ENCODE assay signal across 9 mouse cellular contexts in the genomic region with DNA sequence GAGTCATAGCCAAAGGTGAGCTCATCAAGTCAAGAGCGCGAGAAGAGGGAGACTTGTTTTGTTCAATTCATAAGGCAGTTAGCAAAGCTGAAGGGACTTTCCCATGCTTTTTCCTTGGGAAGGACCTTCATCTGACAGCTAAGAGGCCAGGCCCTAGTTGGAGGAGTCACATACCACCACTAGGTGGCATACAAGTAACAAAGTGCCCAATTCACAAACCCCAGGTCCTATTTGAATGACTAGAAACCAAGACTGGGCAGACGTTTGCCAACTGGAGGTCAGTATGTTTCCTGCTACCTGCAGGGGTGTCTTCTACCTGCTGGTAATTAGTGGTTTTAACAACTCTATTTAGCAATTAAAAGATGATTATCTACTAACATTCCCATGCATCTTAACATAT. TPM values are rescaled to one million over a fixed set of nuclear protein-coding genes. Genes with fewer than 3 reads are reported as not detected.
DNase-seq lines count a peak whose midpoint lies in the region; ATAC-seq and TF ChIP-seq lines count a peak whose summit lies in the region.
"Had no signal": no experiment of that assay in that cellular context is flagged by ENCODE, and none has a peak within 500 bp of the region (broad histone marks: within the 10 kb centered on the region; RNA-seq: fewer than 3 reads in every experiment).

No protein-coding gene starts in this region.

- no peaks in the 10 kb centered on the region for H3K36me3 ChIP-seq in forebrain, embryonic 14.5 days (ENCODE audit: control insufficient read depth, insufficient read depth, low read length)
- no peaks in the 10 kb centered on the region for H3K36me3 ChIP-seq in forebrain, embryonic 10.5 days (replicated peaks)
- no peaks in the 10 kb centered on the region for H3K36me3 ChIP-seq in lung, postnatal 0 days (ENCODE audit: insufficient read depth, low read length)
- peaks cover 30% of the 10 kb centered on the region for H3K36me3 ChIP-seq in splenic B cell, adult 2 months (ENCODE audit: control insufficient read depth, insufficient read depth, low read length, poor library complexity, severe bottlenecking)
- H3K36me3 ChIP-seq: stomach, embryonic 15.5 days had no signal

- WGBS in forebrain, embryonic 14.5 days = 34% methylated on average over 3 of the region's 3 CpGs
- WGBS in forebrain, embryonic 10.5 days = 40% methylated on average over 3 of the region's 3 CpGs
- 37% methylated on average over 3 of the region's 3 CpGs for WGBS in lung, postnatal 0 days

- H3K27ac ChIP-seq in forebrain, embryonic 14.5 days (ENCODE audit: low read depth, low read length) = no peak overlapping the region
- H3K27ac ChIP-seq in forebrain, embryonic 10.5 days = no peak overlapping the region
- H3K27ac ChIP-seq in lung, postnatal 0 days (ENCODE audit: low read length) = no peak overlapping the region
- H3K27ac ChIP-seq: stomach, embryonic 15.5 days had no signal

- H3K27me3 ChIP-seq in forebrain, embryonic 14.5 days (replicated peaks; ENCODE audit: control insufficient read depth, insufficient read depth, low read length) = no peaks in the 10 kb centered on the region
- H3K27me3 ChIP-seq in forebrain, embryonic 10.5 days (ENCODE audit: poor library complexity, severe bottlenecking) = peaks cover 32% of the 10 kb centered on the region
- peaks cover 13% of the 10 kb centered on the region for H3K27me3 ChIP-seq in lung, postnatal 0 days (replicated peaks; ENCODE audit: insufficient read depth, low read length)
- no peaks in the 10 kb centered on the region for H3K27me3 ChIP-seq in splenic B cell, adult 2 months (ENCODE audit: control insufficient read depth, insufficient read depth, low read length, poor library complexity, severe bottlenecking)

- peak; percentile 83 for TF ChIP-seq CTCF in lung, postnatal 0 days (IDR thresholded peaks at IDR 0.05)

- ATAC-seq in forebrain, embryonic 14.5 days = 0 out of 2 replicates have a peak, but pooled peaks have one; percentile 35
- peak; percentile 87 for ATAC-seq in frontal cortex, adult (ENCODE audit: low TSS enrichment)
- ATAC-seq in lung, postnatal 0 days = peak; percentile 61; the same call in 1 of the 2 replicates

- H3K4me3 ChIP-seq in forebrain, embryonic 14.5 days (ENCODE audit: low read depth, low read length) = no peak overlapping the region
- no peak overlapping the region for H3K4me3 ChIP-seq in forebrain, embryonic 10.5 days
- H3K4me3 ChIP-seq in lung, postnatal 0 days (ENCODE audit: low read depth, low read length) = no peak overlapping the region
- H3K4me3 ChIP-seq: stomach, embryonic 15.5 days had no signal

- peak; percentile 76 for DNase-seq in forebrain, embryonic 14.5 days (ENCODE audit: low spot score)
- no peak for DNase-seq in forebrain, embryonic 10.5 days (ENCODE audit: extremely low spot score, low spot score)
- DNase-seq in A20 (ENCODE audit: low read depth, low spot score) = peak; percentile 61
- peak; percentile 22 for DNase-seq in c-Kit-positive CD71-positive TER-119-positive erythroid progenitor cells, embryonic 14.5 days (ENCODE audit: low spot score)
- DNase-seq in kidney, postnatal 14 days = peak; percentile 67
- peak; percentile 72 for DNase-seq in lung, postnatal 0 days (ENCODE audit: low spot score)
- DNase-seq in splenic B cell, adult 2 months (ENCODE audit: low read depth, low spot score) = peak; percentile 70

- H3K4me2 ChIP-seq in forebrain, embryonic 14.5 days (ENCODE audit: low read length) = no peak overlapping the region
- H3K4me2 ChIP-seq in lung, postnatal 0 days (replicated peaks; ENCODE audit: low read depth, low read length) = no peak overlapping the region
- H3K4me2 ChIP-seq: stomach, embryonic 15.5 days had no signal

- no peak overlapping the region for H3K9ac ChIP-seq in forebrain, embryonic 14.5 days (ENCODE audit: low read length)
- no peak overlapping the region for H3K9ac ChIP-seq in lung, postnatal 0 days (replicated peaks; ENCODE audit: low read depth)
- H3K9ac ChIP-seq: stomach, embryonic 15.5 days had no signal

- no peak for TF ChIP-seq EP300 in lung, postnatal 0 days (IDR thresholded peaks at IDR 0.05)

- no peaks in the 10 kb centered on the region for H3K9me3 ChIP-seq in forebrain, embryonic 14.5 days (replicated peaks; ENCODE audit: control insufficient read depth, low read length)
- no peaks in the 10 kb centered on the region for H3K9me3 ChIP-seq in forebrain, embryonic 10.5 days
- no peaks in the 10 kb centered on the region for H3K9me3 ChIP-seq in lung, postnatal 0 days (ENCODE audit: low read length)
- H3K9me3 ChIP-seq: stomach, embryonic 15.5 days had no signal

- H3K4me1 ChIP-seq in forebrain, embryonic 14.5 days (ENCODE audit: control insufficient read depth, insufficient read depth, low read length) = no peaks in the 10 kb centered on the region
- H3K4me1 ChIP-seq in forebrain, embryonic 10.5 days = peaks cover 10% of the 10 kb centered on the region
- H3K4me1 ChIP-seq in lung, postnatal 0 days (ENCODE audit: insufficient read depth, low read depth, low read length) = no peaks in the 10 kb centered on the region

RNA-seq across cellular contexts. Expression of gene Fcmr, which starts 9.7 kb away (rescaled TPM):
- not detected in 2 replicates for polyA plus RNA-seq in forebrain, embryonic 14.5 days (2014; fragmentation: Nextera tagmentation; extraction: Ambion mirVana)
- not detected in 2 replicates for polyA plus RNA-seq in forebrain, embryonic 10.5 days (2016; fragmentation: Nextera tagmentation; extraction: Ambion mirVana)
- 0.37 and 0.82 TPM in 2 replicates for polyA plus RNA-seq in lung, postnatal 0 days (2015; fragmentation: Nextera tagmentation; extraction: Ambion mirVana)

RNA-seq across cellular contexts. Expression of gene Il24, which starts 12.1 kb away (rescaled TPM):
- polyA plus RNA-seq in forebrain, embryonic 14.5 days (2014; fragmentation: Nextera tagmentation; extraction: Ambion mirVana) = not detected in 2 replicates
- polyA plus RNA-seq in forebrain, embryonic 10.5 days (2016; fragmentation: Nextera tagmentation; extraction: Ambion mirVana) = not detected in 2 replicates
- not detected in 2 replicates for polyA plus RNA-seq in lung, postnatal 0 days (2015; fragmentation: Nextera tagmentation; extraction: Ambion mirVana)
- polyA plus RNA-seq: stomach, embryonic 15.5 days had no signal

RNA-seq across cellular contexts. Expression of gene Il20, which starts 36.1 kb away (rescaled TPM):
- polyA plus RNA-seq in forebrain, embryonic 14.5 days (2014; fragmentation: Nextera tagmentation; extraction: Ambion mirVana) = not detected in 2 replicates
- not detected in 2 replicates for polyA plus RNA-seq in forebrain, embryonic 10.5 days (2016; fragmentation: Nextera tagmentation; extraction: Ambion mirVana)
- polyA plus RNA-seq in lung, postnatal 0 days (2015; fragmentation: Nextera tagmentation; extraction: Ambion mirVana) = not detected in 2 replicates
- polyA plus RNA-seq: stomach, embryonic 15.5 days had no signal

RNA-seq across cellular contexts. Expression of gene Pigr, which starts 48.7 kb away (rescaled TPM):
- polyA plus RNA-seq in forebrain, embryonic 14.5 days (2014; fragmentation: Nextera tagmentation; extraction: Ambion mirVana) = not detected in 2 replicates
- polyA plus RNA-seq in forebrain, embryonic 10.5 days (2016; fragmentation: Nextera tagmentation; extraction: Ambion mirVana) = not detected in 2 replicates
- polyA plus RNA-seq in lung, postnatal 0 days (2015; fragmentation: Nextera tagmentation; extraction: Ambion mirVana) = 0.08 and 0.26 TPM in 2 replicates

Comparison
In these comparisons a context has a peak if more than half of its experiments do, and no peak if none do; other contexts are left out.
1. ATAC-seq: peak in every context shown above with its lines; median percentile 87 in frontal cortex, adult; 61 in lung, postnatal 0 days; 35 in forebrain, embryonic 14.5 days.